Mouse (Mus musculus) stomach, embryonic 14.5 days (tissue): ENCODE measurements around the gene Nipsnap2. TPM values are rescaled to one million over a fixed set of nuclear protein-coding genes. Genes with fewer than 3 reads are reported as not detected.

Experiments
- ATAC-seq: fragments of 200-750 bp; cut with Nextera tagmentation; 2 replicates; pipeline ENCODE4 v1.8.0; 2017; ENCODE audit warnings: low read depth, moderate TSS enrichment; ENCODE audit not compliant: insufficient number of reproducible peaks, insufficient read depth, low FRiP score
- H3K27ac ChIP-seq: fragments of 300-500 bp; sonication (generic); 2 replicates; pipeline ENCODE4 v1.5.1; 2014; ENCODE audit warnings: mild to moderate bottlenecking, low read length, moderate library complexity, mixed read lengths
- H3K27me3 ChIP-seq: fragments of 300-500 bp; sonication (generic); 2 replicates; pipeline ENCODE4 v1.6.1; 2014; ENCODE audit warnings: low read length, control low read depth, mixed read lengths; ENCODE audit not compliant: control insufficient read depth, insufficient read depth
- H3K36me3 ChIP-seq: fragments of 300-500 bp; sonication (generic); 2 replicates; pipeline ENCODE4 v1.6.1; 2014; ENCODE audit warnings: mild to moderate bottlenecking, control low read depth, low read length, moderate library complexity, mixed read lengths; ENCODE audit not compliant: control insufficient read depth, insufficient read depth
- H3K4me1 ChIP-seq: fragments of 300-500 bp; sonication (generic); 2 replicates; pipeline ENCODE4 v1.6.1; 2014; ENCODE audit warnings: low read length, control low read depth, mixed read lengths; ENCODE audit not compliant: control insufficient read depth, insufficient read depth
- H3K4me2 ChIP-seq: fragments of 300-500 bp; sonication (generic); replicated peaks from 2 replicates; pipeline ENCODE4 v1.6.1; 2014; ENCODE audit warnings: low read depth, low read length, control low read depth
- H3K4me3 ChIP-seq: fragments of 300-500 bp; sonication (generic); 2 replicates; pipeline ENCODE4 v1.5.1; 2014; ENCODE audit warnings: low read depth, low read length, control low read depth
- H3K9ac ChIP-seq: fragments of 300-500 bp; sonication (generic); replicated peaks from 2 replicates; pipeline ENCODE4 v1.6.1; 2014; ENCODE audit warnings: low read depth, mild to moderate bottlenecking, control low read depth, low read length, moderate library complexity, mixed read lengths
- H3K9me3 ChIP-seq: fragments of 300-500 bp; sonication (generic); 2 replicates; pipeline ENCODE4 v1.6.1; 2016; ENCODE audit warnings: low read depth, low read length, control low read depth; ENCODE audit not compliant: control insufficient read depth
- WGBS: fragments of 180-500 bp; shearing (Covaris S2); extraction: QIAGEN DNeasy Blood & Tissue Kit; methylation state at CpG from one replicate; pipeline ENCODE4 v1.1.7; 2014; 5-methylcytosine and 5-hydroxymethylcytosine counted together
- polyA plus RNA-seq: library from polyadenylated mRNA; unstranded; fragments of >200 nt; fragmentation: Nextera tagmentation; extraction: Ambion mirVana; gene quantifications from 2 replicates; pipeline ENCODE4 v1.2.1, GENCODE M21; 2014

Nipsnap2 gene
- polyA plus RNA-seq, 1 experiment from 2014 or later, result 98.4 TPM

- peak; percentile 96 for ATAC-seq
- Histone ChIP-seq H3K9ac (peak within 1 kb of the TSS; percentile 78), H3K36me3 (peaks cover 30% of the 10 kb centered on the region), H3K4me3 (peak within 1 kb of the TSS; percentile 90), H3K9me3 (no peaks in the 10 kb centered on the region), H3K27ac (0 out of 2 replicates have a peak within 1 kb of the TSS, but pooled peaks have one; percentile 44), H3K4me2 (peak within 1 kb of the TSS; percentile 88), H3K4me1 (peaks cover 5% of the 10 kb centered on the region), H3K27me3 (no peaks in the 10 kb centered on the region)
- under 1% methylated on average over 33 of the region's 33 CpGs for WGBS
Observed at GRCm38 (mm10) chr5:129715326-129715861, 9.5 kb upstream of the Nipsnap2 start, which contains the start of gene Mrps17. Mrps17 (plus strand) TSS chr5:129715497.

GRCm38 (mm10) chr5:129717016-129717415 is 7.8 kb upstream of the Nipsnap2 start:
- H3K36me3 ChIP-seq, result peaks cover 30% of the 10 kb centered on the region
- no peaks in the 10 kb centered on the region for H3K27me3 ChIP-seq
- H3K9me3 ChIP-seq, result no peaks in the 10 kb centered on the region
- no peak for ATAC-seq
- no peak overlapping the region for H3K27ac ChIP-seq
- H3K4me1 ChIP-seq, result peaks cover 5% of the 10 kb centered on the region
- no peak overlapping the region for H3K4me3 ChIP-seq
- no peak overlapping the region for H3K9ac ChIP-seq
- H3K4me2 ChIP-seq, result no peak overlapping the region
- WGBS, result 81% methylated on average over 9 of the region's 9 CpGs

GRCm38 (mm10) chr5:129720176-129720575 is 4.7 kb upstream of the Nipsnap2 start:
- Histone ChIP-seq H3K9ac (no peak overlapping the region), H3K36me3 (peaks cover 30% of the 10 kb centered on the region)
- WGBS, result 77% methylated on average over 3 of the region's 3 CpGs

GRCm38 (mm10) chr5:129724268-129724667 is 595 bp upstream of the Nipsnap2 start:
- Histone ChIP-seq H3K4me3 (peak overlapping the region; percentile 70), H3K9ac (peak overlapping the region; percentile 92; the same call in 1 of the 2 replicates), H3K9me3 (no peaks in the 10 kb centered on the region), H3K36me3 (peaks cover 9% of the 10 kb centered on the region), H3K4me1 (peaks cover 23% of the 10 kb centered on the region; the same call in 1 of the 2 replicates), H3K27ac (peak overlapping the region; percentile 95), H3K27me3 (no peaks in the 10 kb centered on the region), H3K4me2 (peak overlapping the region; percentile 40)
- 52% methylated on average over 4 of the region's 4 CpGs for WGBS
- no peak for ATAC-seq

More at GRCm38 (mm10) chr5:129720176-129720575, 4.7 kb upstream of the Nipsnap2 start:
- Histone ChIP-seq H3K4me2 (no peak overlapping the region), H3K9me3 (no peaks in the 10 kb centered on the region), H3K4me1 (peaks cover 5% of the 10 kb centered on the region), H3K27ac (no peak overlapping the region), H3K27me3 (no peaks in the 10 kb centered on the region), H3K4me3 (no peak overlapping the region)
- no peak for ATAC-seq

- Histone ChIP-seq H3K36me3 (no peaks in the 10 kb centered on the region), H3K9me3 (no peaks in the 10 kb centered on the region), H3K27me3 (no peaks in the 10 kb centered on the region), H3K4me3 (peak overlapping the region; percentile 70), H3K9ac (peak overlapping the region; percentile 92), H3K4me1 (peaks cover 36% of the 10 kb centered on the region), H3K4me2 (peak overlapping the region; percentile 40), H3K27ac (peak overlapping the region; percentile 95; the same call in 1 of the 2 replicates)
- no peak for ATAC-seq
- WGBS, result 18% methylated on average over 7 of the region's 7 CpGs
Observed at GRCm38 (mm10) chr5:129725774-129726392, 1.0 kb downstream of the Nipsnap2 start.

GRCm38 (mm10) chr5:129726784-129727183 is 1.9 kb downstream of the Nipsnap2 start:
- Histone ChIP-seq H3K27ac (no peak overlapping the region), H3K9ac (no peak overlapping the region), H3K4me3 (no peak overlapping the region), H3K4me2 (no peak overlapping the region; the same call in 1 of the 2 replicates), H3K36me3 (no peaks in the 10 kb centered on the region), H3K4me1 (peaks cover 36% of the 10 kb centered on the region), H3K27me3 (no peaks in the 10 kb centered on the region), H3K9me3 (no peaks in the 10 kb centered on the region)
- ATAC-seq, result no peak
- 76% methylated on average over 3 of the region's 3 CpGs for WGBS

- peaks cover 36% of the 10 kb centered on the region for H3K4me1 ChIP-seq
- H3K9ac ChIP-seq, result no peak overlapping the region; the same call in 1 of the 2 replicates
- no peak; the same call in 1 of the 2 replicates for ATAC-seq
- no peak overlapping the region for H3K4me3 ChIP-seq
- 0 out of 2 replicates have a peak overlapping the region, but pooled peaks have one; percentile 1 for H3K4me2 ChIP-seq
- no peak overlapping the region for H3K27ac ChIP-seq
- H3K9me3 ChIP-seq, result no peaks in the 10 kb centered on the region
- no peaks in the 10 kb centered on the region for H3K27me3 ChIP-seq
- no peaks in the 10 kb centered on the region for H3K36me3 ChIP-seq
- 35% methylated on average over 11 of the region's 11 CpGs for WGBS
Observed at GRCm38 (mm10) chr5:129729286-129729685, 4.4 kb downstream of the Nipsnap2 start.

- no peak overlapping the region for H3K4me2 ChIP-seq
- H3K27ac ChIP-seq, result peak overlapping the region; percentile 52; the same call in 1 of the 2 replicates
- 61% methylated on average over 11 of the region's 11 CpGs for WGBS
Observed at GRCm38 (mm10) chr5:129730344-129730743, 5.5 kb downstream of the Nipsnap2 start.

More at GRCm38 (mm10) chr5:129730344-129730743, 5.5 kb downstream of the Nipsnap2 start:
- Histone ChIP-seq H3K27me3 (no peaks in the 10 kb centered on the region), H3K4me3 (no peak overlapping the region), H3K9ac (no peak overlapping the region), H3K36me3 (no peaks in the 10 kb centered on the region), H3K4me1 (peaks cover 36% of the 10 kb centered on the region), H3K9me3 (no peaks in the 10 kb centered on the region)
- ATAC-seq, result peak; percentile 46; the same call in 1 of the 2 replicates
